ENCODE assay signal across 8 mouse cellular contexts in genomic region chr17:84837780-84838179, GRCm38 (mm10). TPM values are rescaled to one million over a fixed set of nuclear protein-coding genes. Genes with fewer than 3 reads are reported as not detected.
DNase-seq lines count a peak whose midpoint lies in the region; ATAC-seq and TF ChIP-seq lines count a peak whose summit lies in the region.

No protein-coding gene starts in this region.

- no peaks in the 10 kb centered on the region for H3K9me3 ChIP-seq in limb, embryonic 11.5 days (ENCODE audit: control insufficient read depth, low read length)
- H3K9me3 ChIP-seq in midbrain, postnatal 0 days (ENCODE audit: low read length) = no peaks in the 10 kb centered on the region

- no peak overlapping the region for H3K9ac ChIP-seq in limb, embryonic 11.5 days (ENCODE audit: low read length)
- no peak overlapping the region for H3K9ac ChIP-seq in midbrain, postnatal 0 days (replicated peaks; ENCODE audit: low read length, poor library complexity, severe bottlenecking)

- no peak overlapping the region for H3K4me2 ChIP-seq in limb, embryonic 11.5 days (ENCODE audit: low read depth, severe bottlenecking)
- H3K4me2 ChIP-seq in midbrain, postnatal 0 days (ENCODE audit: low read depth, low read length, poor library complexity, severe bottlenecking) = no peak overlapping the region

- H3K4me3 ChIP-seq in limb, embryonic 11.5 days (ENCODE audit: low read depth, low read length) = no peak overlapping the region
- H3K4me3 ChIP-seq in midbrain, postnatal 0 days (ENCODE audit: low read depth, low read length) = no peak overlapping the region

- no peaks in the 10 kb centered on the region for H3K4me1 ChIP-seq in limb, embryonic 11.5 days (ENCODE audit: control insufficient read depth, insufficient read depth, low read length)
- H3K4me1 ChIP-seq in midbrain, postnatal 0 days (ENCODE audit: insufficient read depth, low read length) = no peaks in the 10 kb centered on the region

- ATAC-seq in limb, embryonic 11.5 days (ENCODE audit: insufficient number of reproducible peaks, low FRiP score, low TSS enrichment, low read depth) = no peak
- peak; percentile 60; the same call in 1 of the 2 replicates for ATAC-seq in midbrain, postnatal 0 days (ENCODE audit: low FRiP score)

- no peak overlapping the region for H3K27ac ChIP-seq in limb, embryonic 11.5 days (replicated peaks; ENCODE audit: low read depth, low read length)
- no peak overlapping the region for H3K27ac ChIP-seq in midbrain, postnatal 0 days (ENCODE audit: low read depth, low read length)

- no peaks in the 10 kb centered on the region for H3K27me3 ChIP-seq in limb, embryonic 11.5 days (ENCODE audit: control insufficient read depth, insufficient read depth, low read length)
- H3K27me3 ChIP-seq in midbrain, postnatal 0 days (ENCODE audit: insufficient read depth, low read length) = no peaks in the 10 kb centered on the region

- peak; percentile 96 for TF ChIP-seq CTCF in midbrain, postnatal 0 days (IDR thresholded peaks at IDR 0.05)

- intact Hi-C loops in gastrocnemius, postnatal 36 days (cut with DNase I) = loop anchor here (2.0 to 5.0 kb wide), 2 partner anchors 355 to 795 kb away; no protein-coding TSS in a partner anchor

- WGBS in limb, embryonic 11.5 days = 6% methylated on average over 3 of the region's 3 CpGs
- under 1% methylated on average over 3 of the region's 3 CpGs for WGBS in midbrain, postnatal 0 days

- peak; percentile 67 for DNase-seq in 416B (ENCODE audit: low read depth)
- peak; percentile 71 for DNase-seq in adrenal gland, adult 2 months
- peak; percentile 86 for DNase-seq in embryo, embryonic 11 days
- DNase-seq in gastrocnemius, postnatal 36 days = peak; percentile 37 to 46
- DNase-seq in kidney, adult 9 months = peak; percentile 84
- DNase-seq in limb, embryonic 11.5 days (ENCODE audit: low spot score) = peak; percentile 76
- peak; percentile 87 for DNase-seq in midbrain, postnatal 0 days (ENCODE audit: low spot score)
- DNase-seq in spleen, postnatal 10 days (ENCODE audit: low spot score in 2 of 2) = peak; percentile 38 to 66

- no peaks in the 10 kb centered on the region for H3K36me3 ChIP-seq in limb, embryonic 11.5 days (ENCODE audit: control insufficient read depth, insufficient read depth, low read length)
- H3K36me3 ChIP-seq in midbrain, postnatal 0 days (ENCODE audit: insufficient read depth, low read length) = no peaks in the 10 kb centered on the region

RNA-seq across cellular contexts. Expression of gene Lrpprc, which starts 47.2 kb away (rescaled TPM):
- total RNA-seq in adrenal gland, adult 2 months (2021) = 10 to 100 TPM; 67.1 to 72.5 TPM
- 19.9 and 21.6 TPM in 2 replicates for polyA plus RNA-seq in adrenal gland, adult 2 months (2012; rRNA removed)
- 10 to 100 TPM; 64.4 to 68.6 TPM for total RNA-seq in gastrocnemius, postnatal 36 days (2021)
- polyA plus RNA-seq in limb, embryonic 11.5 days (2014; fragmentation: Nextera tagmentation; extraction: Ambion mirVana) = 59.0 and 60.8 TPM in 2 replicates
- total RNA-seq in midbrain, postnatal 0 days (2014; rRNA removed) = 53.5 and 68.0 TPM in 2 replicates
- 39.1 and 41.3 TPM in 2 replicates for polyA plus RNA-seq in midbrain, postnatal 0 days (2015; fragmentation: Nextera tagmentation; extraction: Ambion mirVana)
